Comparison of ENCODE assay signal across 8 mouse cellular contexts in genomic region chr12:102757055-102757688, GRCm38 (mm10). TPM values are rescaled to one million over a fixed set of nuclear protein-coding genes. Genes with fewer than 3 reads are reported as not detected.
DNase-seq lines count a peak whose midpoint lies in the region; ATAC-seq and TF ChIP-seq lines count a peak whose summit lies in the region.

No protein-coding gene starts in this region.

- TF ChIP-seq POLR2A in bone marrow, adult 2 months (IDR thresholded peaks at IDR 0.05; ENCODE audit: borderline replicate concordance, control insufficient read depth, low read depth, low read length): peak; percentile 44; the same call in 1 of the 2 replicates
- no peak for TF ChIP-seq POLR2A in testis, adult 2 months (IDR thresholded peaks at IDR 0.05; ENCODE audit: control insufficient read depth, low read depth, low read length)

- H3K4me3 ChIP-seq in heart, embryonic 13.5 days: peak overlapping the region; percentile 80
- peak overlapping the region; percentile 91 for H3K4me3 ChIP-seq in bone marrow, adult 2 months (replicated peaks; ENCODE audit: control insufficient read depth, low read depth, low read length)
- peak overlapping the region; percentile 90 for H3K4me3 ChIP-seq in heart, embryonic 15.5 days
- peak overlapping the region; percentile 80 for H3K4me3 ChIP-seq in liver, embryonic 15.5 days (replicated peaks)
- H3K4me3 ChIP-seq in testis, adult 2 months (ENCODE audit: control insufficient read depth, low read depth, low read length): peak overlapping the region; percentile 94

- peak; percentile 76 for ATAC-seq in heart, embryonic 13.5 days (ENCODE audit: extremely low read depth, insufficient number of reproducible peaks, low FRiP score, low TSS enrichment)
- ATAC-seq in heart, embryonic 15.5 days (replicated peaks; ENCODE audit: insufficient number of reproducible peaks, insufficient read depth, low FRiP score, low read depth): peak; percentile 81
- ATAC-seq in liver, embryonic 15.5 days (ENCODE audit: insufficient read depth): peak; percentile 82
- no peak for ATAC-seq in frontal cortex, adult (ENCODE audit: low TSS enrichment)

- TF ChIP-seq CTCF in bone marrow, adult 2 months (IDR thresholded peaks at IDR 0.05; ENCODE audit: control insufficient read depth, insufficient read depth, low read length): no peak
- no peak for TF ChIP-seq CTCF in testis, adult 2 months (IDR thresholded peaks at IDR 0.05; ENCODE audit: control insufficient read depth, insufficient read depth, insufficient replicate concordance, low read depth, low read length)

- no peak for DNase-seq in heart, adult 9 months (ENCODE audit: low spot score in 2 of 2)
- no peak for DNase-seq in ovary, postnatal 14 days (ENCODE audit: low spot score)

- peak overlapping the region; percentile 95 for H3K9ac ChIP-seq in heart, embryonic 13.5 days
- peak overlapping the region; percentile 63 for H3K9ac ChIP-seq in heart, embryonic 15.5 days
- H3K9ac ChIP-seq in liver, embryonic 15.5 days: peak overlapping the region; percentile 70

- H3K27ac ChIP-seq in heart, embryonic 13.5 days (replicated peaks): peak overlapping the region; percentile 92
- H3K27ac ChIP-seq in bone marrow, adult 2 months (ENCODE audit: control insufficient read depth, insufficient read depth, low read depth, low read length, poor library complexity): peak overlapping the region; percentile 82
- H3K27ac ChIP-seq in heart, embryonic 15.5 days: peak overlapping the region; percentile 92
- peak overlapping the region; percentile 84 for H3K27ac ChIP-seq in liver, embryonic 15.5 days (replicated peaks)
- peak overlapping the region; percentile 92 for H3K27ac ChIP-seq in testis, adult 2 months (ENCODE audit: control insufficient read depth, insufficient read depth, low read depth, low read length)

- H3K9me3 ChIP-seq in heart, embryonic 13.5 days: no peaks in the 10 kb centered on the region
- H3K9me3 ChIP-seq in heart, embryonic 15.5 days (replicated peaks): no peaks in the 10 kb centered on the region
- H3K9me3 ChIP-seq in liver, embryonic 15.5 days (replicated peaks): no peaks in the 10 kb centered on the region

- H3K4me1 ChIP-seq in heart, embryonic 13.5 days: peaks cover 40% of the 10 kb centered on the region
- H3K4me1 ChIP-seq in bone marrow, adult 2 months (ENCODE audit: control insufficient read depth, insufficient read depth, low read length): no peaks in the 10 kb centered on the region; the same call in 1 of the 2 replicates
- H3K4me1 ChIP-seq in heart, embryonic 15.5 days (replicated peaks): peaks cover 22% of the 10 kb centered on the region
- H3K4me1 ChIP-seq in liver, embryonic 15.5 days (replicated peaks): peaks cover 41% of the 10 kb centered on the region
- peaks cover 3% of the 10 kb centered on the region for H3K4me1 ChIP-seq in testis, adult 2 months (ENCODE audit: control insufficient read depth, insufficient read depth, low read length)

- peaks cover 15% of the 10 kb centered on the region for H3K36me3 ChIP-seq in heart, embryonic 13.5 days
- H3K36me3 ChIP-seq in heart, embryonic 15.5 days: peaks cover under 1% of the 10 kb centered on the region; the same call in 1 of the 2 replicates
- H3K36me3 ChIP-seq in liver, embryonic 15.5 days (replicated peaks): peaks cover 7% of the 10 kb centered on the region
- peaks cover 6% of the 10 kb centered on the region for H3K36me3 ChIP-seq in testis, adult 2 months (ENCODE audit: control insufficient read depth, insufficient read depth, low read length)

- no peaks in the 10 kb centered on the region for H3K27me3 ChIP-seq in heart, embryonic 13.5 days (replicated peaks)
- H3K27me3 ChIP-seq in heart, embryonic 15.5 days: no peaks in the 10 kb centered on the region
- H3K27me3 ChIP-seq in liver, embryonic 15.5 days: no peaks in the 10 kb centered on the region
- no peaks in the 10 kb centered on the region for H3K27me3 ChIP-seq in testis, adult 2 months (ENCODE audit: control insufficient read depth, insufficient read depth, low read length)

- under 1% methylated on average over 46 of the region's 46 CpGs for WGBS in heart, embryonic 13.5 days
- 1% methylated on average over 46 of the region's 46 CpGs for WGBS in bone marrow, adult 2 months
- WGBS in heart, embryonic 15.5 days: 1% methylated on average over 46 of the region's 46 CpGs
- 1% methylated on average over 46 of the region's 46 CpGs for WGBS in liver, embryonic 15.5 days (ENCODE audit: insufficient replicate concordance)

- H3K4me2 ChIP-seq in heart, embryonic 13.5 days: peak overlapping the region; percentile 96
- H3K4me2 ChIP-seq in heart, embryonic 15.5 days: peak overlapping the region; percentile 79
- peak overlapping the region; percentile 83 for H3K4me2 ChIP-seq in liver, embryonic 15.5 days

RNA-seq across cellular contexts. Expression of gene Gm28051, which starts 0.4 kb away (rescaled TPM):
- polyA plus RNA-seq in heart, embryonic 13.5 days (2015; fragmentation: Nextera tagmentation; extraction: Ambion mirVana): not detected in 2 replicates
- polyA plus RNA-seq in bone marrow, adult 2 months (2011; ENCODE audit: insufficient read depth, insufficient read length, low replicate concordance, missing spikeins): not detected in 2 replicates
- polyA plus RNA-seq in heart, embryonic 15.5 days (2015; fragmentation: Nextera tagmentation; extraction: Ambion mirVana): not detected in 2 replicates
- not detected in 2 replicates for polyA plus RNA-seq in liver, embryonic 15.5 days (2015; fragmentation: Nextera tagmentation; extraction: Ambion mirVana)
- polyA plus RNA-seq in testis, adult 2 months (2012; rRNA removed): 3.6 and 4.5 TPM in 2 replicates

RNA-seq across cellular contexts. Expression of gene Gon7, which starts 0.4 kb away (rescaled TPM):
- polyA plus RNA-seq in heart, embryonic 13.5 days (2015; fragmentation: Nextera tagmentation; extraction: Ambion mirVana): 20.7 and 26.6 TPM in 2 replicates
- 7.2 and 11.1 TPM in 2 replicates for polyA plus RNA-seq in bone marrow, adult 2 months (2011; ENCODE audit: insufficient read depth, insufficient read length, low replicate concordance, missing spikeins)
- polyA plus RNA-seq in heart, embryonic 15.5 days (2015; fragmentation: Nextera tagmentation; extraction: Ambion mirVana): 22.2 and 24.0 TPM in 2 replicates
- polyA plus RNA-seq in liver, embryonic 15.5 days (2015; fragmentation: Nextera tagmentation; extraction: Ambion mirVana): 12.7 and 12.8 TPM in 2 replicates
- polyA plus RNA-seq in testis, adult 2 months (2012; rRNA removed): 11.0 and 11.2 TPM in 2 replicates

RNA-seq across cellular contexts. Expression of gene Ubr7, which starts 0.6 kb away (rescaled TPM):
- 26.5 and 30.3 TPM in 2 replicates for polyA plus RNA-seq in heart, embryonic 13.5 days (2015; fragmentation: Nextera tagmentation; extraction: Ambion mirVana)
- 10.9 and 14.4 TPM in 2 replicates for polyA plus RNA-seq in bone marrow, adult 2 months (2011; ENCODE audit: insufficient read depth, insufficient read length, low replicate concordance, missing spikeins)
- 25.6 and 31.1 TPM in 2 replicates for polyA plus RNA-seq in heart, embryonic 15.5 days (2015; fragmentation: Nextera tagmentation; extraction: Ambion mirVana)
- polyA plus RNA-seq in liver, embryonic 15.5 days (2015; fragmentation: Nextera tagmentation; extraction: Ambion mirVana): 18.2 and 18.9 TPM in 2 replicates
- 44.5 and 47.2 TPM in 2 replicates for polyA plus RNA-seq in testis, adult 2 months (2012; rRNA removed)

RNA-seq across cellular contexts. Expression of gene Gm20604, which starts 1.3 kb away (rescaled TPM):
- 17.8 and 18.1 TPM in 2 replicates for polyA plus RNA-seq in heart, embryonic 13.5 days (2015; fragmentation: Nextera tagmentation; extraction: Ambion mirVana)
- polyA plus RNA-seq in bone marrow, adult 2 months (2011; ENCODE audit: insufficient read depth, insufficient read length, low replicate concordance, missing spikeins): 6.1 and 7.3 TPM in 2 replicates
- 15.6 TPM in 2 replicates for polyA plus RNA-seq in heart, embryonic 15.5 days (2015; fragmentation: Nextera tagmentation; extraction: Ambion mirVana)
- polyA plus RNA-seq in liver, embryonic 15.5 days (2015; fragmentation: Nextera tagmentation; extraction: Ambion mirVana): 7.1 and 7.2 TPM in 2 replicates
- 28.7 and 31.3 TPM in 2 replicates for polyA plus RNA-seq in testis, adult 2 months (2012; rRNA removed)

RNA-seq across cellular contexts. Expression of gene Tmem251, which starts 13.6 kb away (rescaled TPM):
- polyA plus RNA-seq in heart, embryonic 13.5 days (2015; fragmentation: Nextera tagmentation; extraction: Ambion mirVana): 6.8 and 7.5 TPM in 2 replicates
- 3.5 and 7.1 TPM in 2 replicates for polyA plus RNA-seq in bone marrow, adult 2 months (2011; ENCODE audit: insufficient read depth, insufficient read length, low replicate concordance, missing spikeins)
- 6.9 and 7.1 TPM in 2 replicates for polyA plus RNA-seq in heart, embryonic 15.5 days (2015; fragmentation: Nextera tagmentation; extraction: Ambion mirVana)
- 5.6 and 5.7 TPM in 2 replicates for polyA plus RNA-seq in liver, embryonic 15.5 days (2015; fragmentation: Nextera tagmentation; extraction: Ambion mirVana)
- polyA plus RNA-seq in testis, adult 2 months (2012; rRNA removed): 0.90 and 1.1 TPM in 2 replicates
